Mouse (Mus musculus) midbrain, embryonic 13.5 days (tissue): Measurements from ENCODE around the gene Smc1b. TPM values are rescaled to one million over a fixed set of nuclear protein-coding genes. Genes with fewer than 3 reads are reported as not detected.

Experiments used
- polyA plus RNA-seq: library from polyadenylated mRNA; unstranded; fragments of >200 nt; fragmentation: Nextera tagmentation; extraction: Ambion mirVana; gene quantifications from 2 replicates; pipeline ENCODE4 v1.2.1, GENCODE M21; 2015

The Smc1b gene
- polyA plus RNA-seq, 1 experiment from 2014 or later: 0.07 TPM

Other genes with a start within 250 kb of the Smc1b start
- gene Gm29666, start 211.9 kb downstream of the Smc1b start, polyA plus RNA-seq: 0.71 and 0.87 TPM in 2 replicates
- gene Nup50, start 208.6 kb downstream of the Smc1b start, polyA plus RNA-seq: 37.3 and 39.4 TPM in 2 replicates
- 17.4 and 19.0 TPM in 2 replicates for gene 5031439G07Rik, start 143.4 kb downstream of the Smc1b start, polyA plus RNA-seq
- gene Upk3a, start 114.8 kb downstream of the Smc1b start, polyA plus RNA-seq: 0.39 and 0.43 TPM in 2 replicates
- 24.4 and 26.0 TPM in 2 replicates for gene Fam118a, start 103.0 kb downstream of the Smc1b start, polyA plus RNA-seq
- 0.43 and 0.62 TPM in 2 replicates for gene Ribc2, start 114 bp upstream of the Smc1b start, polyA plus RNA-seq
- 51.3 and 53.9 TPM in 2 replicates for gene Fbln1, start 74.0 kb upstream of the Smc1b start, polyA plus RNA-seq
- gene Atxn10, start 204.3 kb upstream of the Smc1b start, polyA plus RNA-seq: 513 and 524 TPM in 2 replicates